Mouse (Mus musculus) G1E (cell line): ENCODE measurements at regions not wholly inside any gene's neighbourhood (a gene's known extent, or its start where the extent isn't known, plus 50 kb on each side); places are given as distances from the start of the nearest gene placed in this dataset.

Experiments
- CTCF ChIP-seq: IDR thresholded peaks from 2 replicates; pipeline ENCODE4 v1.5.1; 2012; ENCODE audit warnings: low read depth, low read length, inconsistent platforms, mixed read lengths
- GATA1 ChIP-seq: IDR thresholded peaks from 2 replicates; pipeline ENCODE4 v1.6.1; 2012; ENCODE audit warnings: borderline replicate concordance, low read length, inconsistent platforms, mixed read lengths
- GATA2 ChIP-seq: IDR thresholded peaks from 2 replicates; pipeline ENCODE4 v1.6.1; 2012; ENCODE audit warnings: low read depth, low read length, inconsistent platforms, borderline replicate concordance
- POLR2AphosphoS5 ChIP-seq: IDR thresholded peaks from 2 replicates; pipeline ENCODE4 v1.6.1; 2012; ENCODE audit warnings: low read depth, low read length, inconsistent platforms; ENCODE audit not compliant: insufficient replicate concordance
- TAL1 ChIP-seq: conservative IDR thresholded peaks from 2 replicates; pipeline ENCODE4 v1.6.1; 2012; ENCODE audit warnings: low read depth, low read length, inconsistent platforms, mixed read lengths

DNA sequence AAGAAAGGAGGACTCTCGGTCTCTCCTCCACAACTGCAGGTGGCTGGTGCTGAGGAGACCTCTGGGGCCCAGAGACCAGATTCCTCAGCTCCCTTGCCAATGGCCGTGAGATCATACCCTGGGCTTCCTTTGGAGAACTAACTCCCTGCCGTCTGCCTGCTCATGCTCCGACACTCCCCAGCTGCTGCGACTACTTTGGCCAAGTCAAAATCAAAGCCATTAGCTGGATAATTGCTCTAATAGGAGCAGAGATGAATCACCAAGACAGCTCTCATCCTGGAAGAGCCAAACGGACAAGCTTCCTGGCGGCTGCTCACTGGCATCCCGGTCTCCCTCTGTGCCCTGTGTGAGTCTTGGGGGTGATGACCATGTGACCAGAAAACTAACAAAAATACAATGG, 198.3 kb upstream of the A430005L14Rik start:
- no peak for TF ChIP-seq CTCF
- TF ChIP-seq GATA1, result no peak
- no peak for TF ChIP-seq GATA2
- TF ChIP-seq TAL1, result no peak
- TF ChIP-seq POLR2AphosphoS5, result no peak
